Mouse (Mus musculus): ENCODE measurements around the gene Abhd6. TPM values are rescaled to one million over a fixed set of nuclear protein-coding genes. Genes with fewer than 3 reads are reported as not detected.

Gene Abhd6
- polyA plus RNA-seq, 1 experiment from 2014 or later: 31.6 TPM

- no peak overlapping the region for H3K9ac ChIP-seq (replicated peaks; ENCODE audit: low read length)
- ATAC-seq (ENCODE audit: low FRiP score, low TSS enrichment) (no peak), DNase-seq (no peak)
- 76% methylated on average over 7 of the region's 7 CpGs for WGBS
- H3K36me3 ChIP-seq (ENCODE audit: control insufficient read depth, insufficient read depth, low read length): peaks cover 9% of the 10 kb centered on the region
- no peaks in the 10 kb centered on the region for H3K9me3 ChIP-seq (ENCODE audit: control insufficient read depth, low read length)
- peaks cover 11% of the 10 kb centered on the region for H3K4me1 ChIP-seq (ENCODE audit: control insufficient read depth, insufficient read depth, low read length)
- H3K27ac ChIP-seq (replicated peaks; ENCODE audit: low read depth, low read length): no peak overlapping the region
- no peak overlapping the region for H3K4me2 ChIP-seq (ENCODE audit: low read length)
- H3K27me3 ChIP-seq (ENCODE audit: control insufficient read depth, insufficient read depth, low read length): no peaks in the 10 kb centered on the region
- H3K4me3 ChIP-seq (replicated peaks; ENCODE audit: low read depth, low read length): no peak overlapping the region
Measured at GRCm38 (mm10) chr14:8095562-8095950, 92.9 kb downstream of the Abhd6 start.

DNA sequence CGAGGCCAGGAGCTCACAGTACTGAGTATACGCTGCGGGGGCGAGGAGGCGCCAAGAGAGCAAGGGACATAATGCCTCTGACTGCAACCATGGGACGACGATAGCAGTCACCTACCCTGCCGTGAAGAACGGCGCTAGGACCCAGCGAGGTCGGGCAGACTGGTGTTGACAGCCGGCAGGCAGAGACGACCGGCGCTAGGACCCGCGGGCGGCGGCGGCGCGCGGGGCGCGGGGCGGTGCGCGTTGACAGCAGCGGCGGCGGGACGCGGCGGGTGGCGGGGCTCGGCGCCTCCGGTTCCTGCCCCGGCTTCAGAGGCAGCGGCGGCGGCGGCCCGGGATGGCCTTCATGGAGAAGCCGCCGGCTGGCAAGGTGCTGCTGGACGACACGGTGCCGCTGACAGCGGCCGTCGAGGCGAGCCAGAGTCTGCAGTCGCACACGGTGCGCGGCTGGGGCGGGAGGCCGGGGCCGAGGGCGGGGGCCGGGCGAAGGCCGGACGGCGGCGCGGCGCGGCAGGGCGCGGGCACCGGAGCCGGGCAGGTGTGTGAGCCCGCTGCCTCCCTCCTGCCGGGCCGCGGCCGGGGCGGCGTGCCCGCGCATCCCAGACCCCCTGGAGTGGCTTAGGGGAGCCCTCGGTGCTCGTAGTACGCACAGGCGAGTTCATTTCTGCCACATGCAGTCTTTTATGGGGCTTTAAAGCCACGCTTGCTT is 95.4 kb downstream of the Abhd6 start, which contains the start of gene Pxk:
Gene Pxk (plus strand): TSS at position 234 of the 709 bp plus-strand sequence.
- Histone ChIP-seq H3K4me2 (ENCODE audit: low read length) (peak within 1 kb of the TSS; percentile 73), H3K4me3 (replicated peaks; ENCODE audit: low read depth, low read length) (peak within 1 kb of the TSS; percentile 80), H3K9ac (replicated peaks; ENCODE audit: low read length) (peak within 1 kb of the TSS; percentile 82), H3K36me3 (ENCODE audit: control insufficient read depth, insufficient read depth, low read length) (no peaks in the 10 kb centered on the region), H3K27me3 (ENCODE audit: control insufficient read depth, insufficient read depth, low read length) (no peaks in the 10 kb centered on the region), H3K9me3 (ENCODE audit: control insufficient read depth, low read length) (no peaks in the 10 kb centered on the region), H3K27ac (replicated peaks; ENCODE audit: low read depth, low read length) (peak within 1 kb of the TSS; percentile 86), H3K4me1 (ENCODE audit: control insufficient read depth, insufficient read depth, low read length) (peaks cover 11% of the 10 kb centered on the region)
- ATAC-seq (ENCODE audit: low FRiP score, low TSS enrichment): peak; percentile 96
- peak; percentile 96 for DNase-seq
- under 1% methylated on average over 86 of the region's 89 CpGs for WGBS

DNA sequence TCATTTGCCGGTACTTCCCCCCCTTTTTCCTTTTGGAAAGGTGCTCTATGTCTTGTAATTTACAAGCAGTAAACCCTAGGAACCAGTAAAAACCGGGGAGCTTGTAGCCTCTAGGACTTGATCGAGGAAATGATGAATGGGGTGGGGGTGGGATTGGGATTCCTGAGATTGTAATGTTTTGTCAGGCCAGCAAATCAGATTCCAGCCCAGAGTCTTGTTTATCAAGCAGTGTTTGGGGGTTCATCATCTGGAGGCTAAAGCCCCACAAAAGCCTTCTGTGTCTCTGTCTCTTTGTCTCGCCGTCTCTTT is 95.9 kb downstream of the Abhd6 start:
- peak overlapping the region; percentile 73 for H3K4me2 ChIP-seq (ENCODE audit: low read length)
- no peaks in the 10 kb centered on the region for H3K9me3 ChIP-seq (ENCODE audit: control insufficient read depth, low read length)
- H3K27ac ChIP-seq (replicated peaks; ENCODE audit: low read depth, low read length): peak overlapping the region; percentile 86
- H3K36me3 ChIP-seq (ENCODE audit: control insufficient read depth, insufficient read depth, low read length): no peaks in the 10 kb centered on the region
- DNase-seq: peak; percentile 64
- H3K27me3 ChIP-seq (ENCODE audit: control insufficient read depth, insufficient read depth, low read length): no peaks in the 10 kb centered on the region
- peaks cover 11% of the 10 kb centered on the region for H3K4me1 ChIP-seq (ENCODE audit: control insufficient read depth, insufficient read depth, low read length)
- H3K4me3 ChIP-seq (replicated peaks; ENCODE audit: low read depth, low read length): peak overlapping the region; percentile 80
- ATAC-seq (ENCODE audit: low FRiP score, low TSS enrichment): no peak
- peak overlapping the region; percentile 82 for H3K9ac ChIP-seq (replicated peaks; ENCODE audit: low read length)
- WGBS: 3% methylated on average over 5 of the region's 5 CpGs

DNA sequence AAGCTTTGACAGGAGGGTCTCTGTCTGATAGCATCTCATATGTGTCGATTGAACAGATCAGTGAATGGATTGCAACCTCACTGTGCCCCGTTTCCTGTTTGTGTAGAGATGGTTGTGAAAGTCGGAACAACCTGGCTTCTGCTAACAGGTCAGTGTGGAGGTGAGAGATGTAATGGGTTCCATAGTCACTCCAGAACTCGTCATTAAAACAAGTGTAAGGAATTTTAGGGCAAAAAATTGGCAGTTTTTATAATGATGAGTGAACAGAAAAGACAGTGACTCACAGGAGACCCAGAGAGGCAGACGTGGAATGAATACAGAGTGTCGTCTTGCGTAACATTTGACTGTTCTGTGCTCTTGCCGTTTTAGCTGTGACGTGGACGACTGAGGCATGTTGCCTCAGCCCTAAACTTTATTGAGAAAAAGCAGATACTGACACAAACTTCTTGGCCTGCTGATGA is 96.9 kb downstream of the Abhd6 start:
- H3K9ac ChIP-seq (replicated peaks; ENCODE audit: low read length): peak overlapping the region; percentile 49; the same call in 1 of the 2 replicates
- H3K9me3 ChIP-seq (ENCODE audit: control insufficient read depth, low read length): no peaks in the 10 kb centered on the region
- H3K36me3 ChIP-seq (ENCODE audit: control insufficient read depth, insufficient read depth, low read length): no peaks in the 10 kb centered on the region
- ATAC-seq (ENCODE audit: low FRiP score, low TSS enrichment): no peak
- H3K4me1 ChIP-seq (ENCODE audit: control insufficient read depth, insufficient read depth, low read length): peaks cover 11% of the 10 kb centered on the region
- no peak for DNase-seq
- no peak overlapping the region for H3K27ac ChIP-seq (replicated peaks; ENCODE audit: low read depth, low read length)
- 67% methylated on average over 10 of the region's 10 CpGs for WGBS
- H3K4me2 ChIP-seq (ENCODE audit: low read length): peak overlapping the region; percentile 73
- H3K27me3 ChIP-seq (ENCODE audit: control insufficient read depth, insufficient read depth, low read length): no peaks in the 10 kb centered on the region
- peak overlapping the region; percentile 80 for H3K4me3 ChIP-seq (replicated peaks; ENCODE audit: low read depth, low read length)

- no peaks in the 10 kb centered on the region for H3K9me3 ChIP-seq (ENCODE audit: control insufficient read depth, low read length)
- no peak overlapping the region for H3K27ac ChIP-seq (replicated peaks; ENCODE audit: low read depth, low read length)
- H3K9ac ChIP-seq (replicated peaks; ENCODE audit: low read length): no peak overlapping the region
- peaks cover 11% of the 10 kb centered on the region for H3K4me1 ChIP-seq (ENCODE audit: control insufficient read depth, insufficient read depth, low read length)
- DNase-seq (no peak), ATAC-seq (ENCODE audit: low FRiP score, low TSS enrichment) (no peak)
- no peak overlapping the region for H3K4me3 ChIP-seq (replicated peaks; ENCODE audit: low read depth, low read length)
- H3K27me3 ChIP-seq (ENCODE audit: control insufficient read depth, insufficient read depth, low read length): no peaks in the 10 kb centered on the region
- no peaks in the 10 kb centered on the region for H3K36me3 ChIP-seq (ENCODE audit: control insufficient read depth, insufficient read depth, low read length)
- no peak overlapping the region for H3K4me2 ChIP-seq (ENCODE audit: low read length)
- 83% methylated on average over 8 of the region's 8 CpGs for WGBS
Measured at GRCm38 (mm10) chr14:8101886-8102285, 99.2 kb downstream of the Abhd6 start.

DNA sequence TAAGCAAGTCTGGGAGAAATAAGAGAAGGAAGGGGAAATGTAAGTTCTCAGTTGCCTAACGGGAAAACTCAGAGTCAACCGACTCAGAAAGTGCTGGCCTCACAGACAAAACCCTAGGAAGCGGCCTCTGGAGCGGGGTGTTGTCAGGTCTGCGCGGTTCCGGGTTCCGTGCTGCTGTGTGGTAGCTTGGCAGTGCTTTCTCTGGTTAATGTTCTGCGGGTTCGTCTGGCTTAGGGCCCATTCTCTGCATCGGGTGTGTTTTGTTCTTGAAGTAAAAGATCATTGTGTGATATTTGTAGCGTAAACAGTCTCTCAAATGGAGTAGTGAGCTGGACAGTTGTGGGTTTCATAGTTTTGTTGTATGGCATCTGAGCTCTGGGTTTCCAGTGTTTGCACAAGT is 100.0 kb downstream of the Abhd6 start:
- no peak overlapping the region for H3K27ac ChIP-seq (replicated peaks; ENCODE audit: low read depth, low read length)
- ATAC-seq (ENCODE audit: low FRiP score, low TSS enrichment): no peak

More for the DNA sequence above, 100.0 kb downstream of the Abhd6 start:
- Histone ChIP-seq H3K9ac (replicated peaks; ENCODE audit: low read length) (no peak overlapping the region), H3K27me3 (ENCODE audit: control insufficient read depth, insufficient read depth, low read length) (no peaks in the 10 kb centered on the region), H3K4me3 (replicated peaks; ENCODE audit: low read depth, low read length) (no peak overlapping the region), H3K4me2 (ENCODE audit: low read length) (no peak overlapping the region), H3K4me1 (ENCODE audit: control insufficient read depth, insufficient read depth, low read length) (peaks cover 11% of the 10 kb centered on the region), H3K36me3 (ENCODE audit: control insufficient read depth, insufficient read depth, low read length) (no peaks in the 10 kb centered on the region), H3K9me3 (ENCODE audit: control insufficient read depth, low read length) (no peaks in the 10 kb centered on the region)
- 82% methylated on average over 12 of the region's 12 CpGs for WGBS
- DNase-seq: no peak

Other genes starting within 250 kb of the Abhd6 start
- gene Gm26661, start 211.3 kb upstream of the Abhd6 start, polyA plus RNA-seq (2014; fragmentation: Nextera tagmentation; extraction: Ambion mirVana): not detected in 2 replicates
- 3.8 and 13.6 TPM in 2 replicates for gene Flnb, start 184.9 kb upstream of the Abhd6 start, polyA plus RNA-seq (2014; fragmentation: Nextera tagmentation; extraction: Ambion mirVana)
- not detected in 2 replicates for gene Gm45521, start 45.6 kb upstream of the Abhd6 start, polyA plus RNA-seq (2014; fragmentation: Nextera tagmentation; extraction: Ambion mirVana)
- 0.09 TPM in 1 of 2 replicates, not detected in the other for gene Dnase1l3, start 8.3 kb upstream of the Abhd6 start, polyA plus RNA-seq (2014; fragmentation: Nextera tagmentation; extraction: Ambion mirVana)
- 52.1 and 59.6 TPM in 2 replicates for gene Rpp14, start 77.5 kb downstream of the Abhd6 start, polyA plus RNA-seq (2014; fragmentation: Nextera tagmentation; extraction: Ambion mirVana)
- 48.4 and 57.1 TPM in 2 replicates for gene Pxk, start 95.3 kb downstream of the Abhd6 start, polyA plus RNA-seq (2014; fragmentation: Nextera tagmentation; extraction: Ambion mirVana)
- gene Pdhb, start 170.1 kb downstream of the Abhd6 start, polyA plus RNA-seq (2014; fragmentation: Nextera tagmentation; extraction: Ambion mirVana): 242 and 245 TPM in 2 replicates
- gene Kctd6, start 211.2 kb downstream of the Abhd6 start, polyA plus RNA-seq (2014; fragmentation: Nextera tagmentation; extraction: Ambion mirVana): 9.1 and 11.6 TPM in 2 replicates